Mouse (Mus musculus) heart, embryonic 14.5 days (tissue): ENCODE data around the gene Fhad1. TPM values are rescaled to one million over a fixed set of nuclear protein-coding genes. Genes with fewer than 3 reads are reported as not detected.

Source experiments
- ATAC-seq: fragments of 200-750 bp; cut with Nextera tagmentation; 2 replicates; pipeline ENCODE4 v1.8.0; 2017; ENCODE audit warnings: low read depth, moderate TSS enrichment; ENCODE audit not compliant: insufficient number of reproducible peaks, insufficient read depth, low FRiP score
- H3K27ac ChIP-seq, 2 experiments: fragments of 200-500 bp in 1 of 2; fragments of 300-500 bp in 1 of 2; sonication (generic) in 1 of 2; replicated peaks in 1 of 2; 2 replicates each; pipeline ENCODE4 v1.5.1; 2012 to 2014; ENCODE audit warnings: low read depth in 2 of 2, low read length in 2 of 2, control low read depth in 1 of 2, mild to moderate bottlenecking in 1 of 2, mixed read lengths in 1 of 2; ENCODE audit not compliant: control insufficient read depth in 1 of 2, insufficient read depth in 1 of 2
- H3K27me3 ChIP-seq: fragments of 300-500 bp; sonication (generic); 2 replicates; pipeline ENCODE4 v1.6.1; 2014; ENCODE audit warnings: mild to moderate bottlenecking, low read length, control low read depth; ENCODE audit not compliant: control insufficient read depth, insufficient read depth
- H3K36me3 ChIP-seq: fragments of 300-500 bp; sonication (generic); 2 replicates; pipeline ENCODE4 v1.6.1; 2014; ENCODE audit warnings: mild to moderate bottlenecking, control low read depth, low read length, mixed read lengths; ENCODE audit not compliant: control insufficient read depth, insufficient read depth
- H3K4me1 ChIP-seq, 2 experiments: fragments of 200-500 bp in 1 of 2; fragments of 300-500 bp in 1 of 2; sonication (generic) in 1 of 2; 2 replicates each; pipeline ENCODE4 v1.6.1; 2012 to 2014; ENCODE audit warnings: low read length in 2 of 2, control low read depth in 1 of 2, mixed read lengths in 1 of 2; ENCODE audit not compliant: control insufficient read depth in 2 of 2, insufficient read depth in 2 of 2
- H3K4me2 ChIP-seq: fragments of 300-500 bp; sonication (generic); 2 replicates; pipeline ENCODE4 v1.6.1; 2014; ENCODE audit warnings: mild to moderate bottlenecking, low read length
- H3K4me3 ChIP-seq, 2 experiments: fragments of 200-500 bp in 1 of 2; fragments of 300-500 bp in 1 of 2; sonication (generic) in 1 of 2; 2 replicates each; pipeline ENCODE4 v1.5.1; 2012 to 2014; ENCODE audit warnings: low read length in 2 of 2, mild to moderate bottlenecking in 2 of 2, control low read depth in 1 of 2, low read depth in 1 of 2, moderate library complexity in 1 of 2; ENCODE audit not compliant: control insufficient read depth in 1 of 2, insufficient read depth in 1 of 2
- H3K9ac ChIP-seq: fragments of 300-500 bp; sonication (generic); 2 replicates; pipeline ENCODE4 v1.6.1; 2014; ENCODE audit warnings: mild to moderate bottlenecking, low read length
- H3K9me3 ChIP-seq: fragments of 300-500 bp; sonication (generic); 2 replicates; pipeline ENCODE4 v1.6.1; 2016; ENCODE audit warnings: low read length, control low read depth; ENCODE audit not compliant: control insufficient read depth
- WGBS: fragments of 180-500 bp; shearing (Covaris S2); extraction: QIAGEN DNeasy Blood & Tissue Kit; methylation state at CpG from one replicate; pipeline ENCODE4 v1.1.7; 2014; 5-methylcytosine and 5-hydroxymethylcytosine counted together
- polyA plus RNA-seq: library from polyadenylated mRNA; unstranded; fragments of >200 nt; fragmentation: Nextera tagmentation; extraction: Ambion mirVana; gene quantifications from 2 replicates; pipeline ENCODE4 v1.2.1, GENCODE M21; 2014

Fhad1 gene
- polyA plus RNA-seq, 1 experiment from 2014 or later = 3.3 TPM

DNA sequence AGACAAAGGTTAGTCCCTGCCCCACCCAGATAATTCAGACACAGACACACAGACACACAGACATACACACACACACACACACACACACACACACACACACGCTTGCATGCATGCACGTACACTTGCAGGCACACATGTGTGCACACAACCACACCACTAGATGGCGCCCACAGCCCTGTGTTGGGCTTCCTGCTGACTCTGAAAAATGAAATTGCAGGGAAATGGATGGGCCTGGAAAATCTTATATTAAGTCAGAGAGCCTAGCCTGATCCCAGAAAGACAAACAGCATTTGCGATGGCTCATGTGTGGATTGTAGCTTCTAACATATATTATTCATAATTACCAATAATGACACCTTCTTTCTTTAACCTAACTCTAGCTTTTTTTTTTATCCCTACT is 38.7 kb downstream of the Fhad1 start:
- no peak for ATAC-seq
- H3K27me3 ChIP-seq = no peaks in the 10 kb centered on the region
- H3K4me1 ChIP-seq = no peaks in the 10 kb centered on the region
- peaks cover 9% of the 10 kb centered on the region; the same call in 1 of the 2 replicates for H3K9me3 ChIP-seq
- no peak overlapping the region for H3K9ac ChIP-seq
- H3K36me3 ChIP-seq = no peaks in the 10 kb centered on the region
- no peak overlapping the region for H3K4me2 ChIP-seq
- H3K27ac ChIP-seq = no peak overlapping the region
- no peak overlapping the region for H3K4me3 ChIP-seq
- 50% methylated on average over 4 of the region's 4 CpGs for WGBS

GRCm38 (mm10) chr4:141964575-141964974 is 50.3 kb downstream of the Fhad1 start:
- no peaks in the 10 kb centered on the region for H3K36me3 ChIP-seq
- ATAC-seq = no peak
- H3K9ac ChIP-seq = no peak overlapping the region
- no peak overlapping the region for H3K4me3 ChIP-seq
- H3K27me3 ChIP-seq = no peaks in the 10 kb centered on the region
- H3K9me3 ChIP-seq = peaks cover 7% of the 10 kb centered on the region; the same call in 1 of the 2 replicates
- H3K4me2 ChIP-seq = peak overlapping the region; percentile 29
- H3K4me1 ChIP-seq = peaks cover 8 to 14% of the 10 kb centered on the region in 2 experiments; a peak in 3 of 4 replicates
- WGBS = 4% methylated on average over 6 of the region's 6 CpGs
- H3K27ac ChIP-seq = peak overlapping the region; percentile 50 to 63; a peak in 3 of 4 replicates

- Histone ChIP-seq H3K4me3 (no peak overlapping the region), H3K4me2 (peak overlapping the region; percentile 29), H3K9ac (no peak overlapping the region), H3K27me3 (no peaks in the 10 kb centered on the region), H3K36me3 (no peaks in the 10 kb centered on the region), H3K4me1 (peaks cover 8 to 14% of the 10 kb centered on the region in 2 experiments; a peak in 3 of 4 replicates), H3K9me3 (peaks cover 7% of the 10 kb centered on the region; the same call in 1 of the 2 replicates), H3K27ac (peak overlapping the region; percentile 50 to 63; a peak in 2 of 4 replicates)
- no peak for ATAC-seq
- whole genome bisulfite sequencing = 77% methylated on average over 3 of the region's 3 CpGs
Measured at GRCm38 (mm10) chr4:141963907-141964306, 51.0 kb downstream of the Fhad1 start.

- H3K4me2 ChIP-seq = peak overlapping the region; percentile 14
- H3K4me1 ChIP-seq = peaks cover 11 to 18% of the 10 kb centered on the region in 2 experiments; a peak in 3 of 4 replicates
- H3K27me3 ChIP-seq = no peaks in the 10 kb centered on the region
- no peak for ATAC-seq
- H3K9ac ChIP-seq = no peak overlapping the region
- H3K27ac ChIP-seq = no peak overlapping the region
- 9% methylated on average over 23 of the region's 23 CpGs for WGBS
- peaks cover 7% of the 10 kb centered on the region; the same call in 1 of the 2 replicates for H3K9me3 ChIP-seq
- no peaks in the 10 kb centered on the region for H3K36me3 ChIP-seq
- H3K4me3 ChIP-seq = no peak overlapping the region
Measured at GRCm38 (mm10) chr4:141962811-141963685, 51.8 kb downstream of the Fhad1 start.

DNA sequence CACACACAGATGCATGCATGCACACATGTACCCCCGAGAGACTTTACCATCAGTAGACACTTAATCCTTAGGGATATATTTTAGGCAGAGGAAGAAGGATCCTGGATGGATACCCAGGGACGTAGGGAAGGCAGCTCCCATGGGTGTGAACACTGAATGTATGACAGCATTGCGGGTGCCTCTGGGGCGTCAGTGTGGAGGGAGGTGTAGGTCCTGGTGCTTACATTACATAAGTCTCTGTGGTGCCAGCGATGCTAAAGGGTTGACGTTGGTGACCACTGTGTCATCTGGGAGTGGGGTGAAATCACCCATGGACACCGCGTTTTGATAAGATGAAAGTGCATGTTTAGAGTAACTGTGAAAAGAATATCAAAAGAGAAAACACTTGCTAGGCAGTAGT is 54.8 kb downstream of the Fhad1 start:
- WGBS = 82% methylated on average over 8 of the region's 8 CpGs
- Histone ChIP-seq H3K27ac (no peak overlapping the region), H3K4me3 (no peak overlapping the region), H3K9me3 (peaks cover 7% of the 10 kb centered on the region; the same call in 1 of the 2 replicates), H3K4me1 (peaks cover 15 to 22% of the 10 kb centered on the region in 2 experiments; a peak in 3 of 4 replicates), H3K27me3 (no peaks in the 10 kb centered on the region), H3K36me3 (no peaks in the 10 kb centered on the region), H3K9ac (no peak overlapping the region), H3K4me2 (no peak overlapping the region)
- no peak for ATAC-seq

GRCm38 (mm10) chr4:141959615-141960014 is 55.3 kb downstream of the Fhad1 start:
- Histone ChIP-seq H3K9ac (no peak overlapping the region), H3K9me3 (peaks cover 7% of the 10 kb centered on the region; the same call in 1 of the 2 replicates), H3K27me3 (no peaks in the 10 kb centered on the region), H3K4me3 (no peak overlapping the region), H3K27ac (no peak overlapping the region), H3K4me2 (no peak overlapping the region), H3K36me3 (no peaks in the 10 kb centered on the region), H3K4me1 (peaks cover 13 to 19% of the 10 kb centered on the region in 2 experiments; a peak in 3 of 4 replicates)
- 71% methylated on average over 4 of the region's 4 CpGs for WGBS
- ATAC-seq = no peak

GRCm38 (mm10) chr4:141958614-141959375 is 56.1 kb downstream of the Fhad1 start:
- Histone ChIP-seq H3K27ac (no peak overlapping the region), H3K27me3 (no peaks in the 10 kb centered on the region)

More at GRCm38 (mm10) chr4:141958614-141959375, 56.1 kb downstream of the Fhad1 start:
- no peak overlapping the region for H3K9ac ChIP-seq
- peaks cover 7% of the 10 kb centered on the region; the same call in 1 of the 2 replicates for H3K9me3 ChIP-seq
- H3K4me3 ChIP-seq = no peak overlapping the region
- WGBS = 55% methylated on average over 7 of the region's 7 CpGs
- 0 out of 2 replicates have a peak overlapping the region, but pooled peaks have one; percentile 26 for H3K4me2 ChIP-seq
- no peak for ATAC-seq
- peaks cover 10 to 17% of the 10 kb centered on the region in 2 experiments; a peak in 3 of 4 replicates for H3K4me1 ChIP-seq
- no peaks in the 10 kb centered on the region for H3K36me3 ChIP-seq
